Mouse (Mus musculus) embryo, embryonic 11.5 days (tissue): ENCODE results near the gene Olfr855.

Source experiments
- DNase-seq: peaks from one replicate; pipeline ENCODE4 v3.0.0-alpha.2; 2012; ENCODE audit warnings: low read depth, low spot score

The Olfr855 gene

GRCm38 (mm10) chr9:19582317-19582716 lies at the start of gene Olfr855:
Gene Olfr855, plus strand, starts transcription at chr9:19582617.
- no peak for DNase-seq

GRCm38 (mm10) chr9:19540976-19541375 lies 41.4 kb upstream of the Olfr855 start, which contains the start of gene Olfr853:
Gene Olfr853, minus strand, starts transcription at chr9:19541076.
- no peak for DNase-seq

- no peak for DNase-seq
Measured at GRCm38 (mm10) chr9:19567282-19567681, 15.1 kb upstream of the Olfr855 start, which contains the start of gene Olfr854. Gene Olfr854, minus strand, starts transcription at chr9:19567382.

GRCm38 (mm10) chr9:19621297-19621696 lies 38.9 kb downstream of the Olfr855 start:
- DNase-seq, result no peak

- DNase-seq, result peak; percentile 95
Measured at GRCm38 (mm10) chr9:19621843-19622822, 39.7 kb downstream of the Olfr855 start, which contains the start of gene Zfp317. Gene Zfp317, plus strand, starts transcription at chr9:19622102.

- no peak for DNase-seq
Measured at GRCm38 (mm10) chr9:19629574-19629973, 47.2 kb downstream of the Olfr855 start.
